Mouse (Mus musculus): ENCODE measurements at regions not wholly inside any gene's neighbourhood (a gene's known extent, or its start where the extent isn't known, plus 50 kb on each side); places are given as distances from the start of the nearest gene placed in this dataset.

DNA sequence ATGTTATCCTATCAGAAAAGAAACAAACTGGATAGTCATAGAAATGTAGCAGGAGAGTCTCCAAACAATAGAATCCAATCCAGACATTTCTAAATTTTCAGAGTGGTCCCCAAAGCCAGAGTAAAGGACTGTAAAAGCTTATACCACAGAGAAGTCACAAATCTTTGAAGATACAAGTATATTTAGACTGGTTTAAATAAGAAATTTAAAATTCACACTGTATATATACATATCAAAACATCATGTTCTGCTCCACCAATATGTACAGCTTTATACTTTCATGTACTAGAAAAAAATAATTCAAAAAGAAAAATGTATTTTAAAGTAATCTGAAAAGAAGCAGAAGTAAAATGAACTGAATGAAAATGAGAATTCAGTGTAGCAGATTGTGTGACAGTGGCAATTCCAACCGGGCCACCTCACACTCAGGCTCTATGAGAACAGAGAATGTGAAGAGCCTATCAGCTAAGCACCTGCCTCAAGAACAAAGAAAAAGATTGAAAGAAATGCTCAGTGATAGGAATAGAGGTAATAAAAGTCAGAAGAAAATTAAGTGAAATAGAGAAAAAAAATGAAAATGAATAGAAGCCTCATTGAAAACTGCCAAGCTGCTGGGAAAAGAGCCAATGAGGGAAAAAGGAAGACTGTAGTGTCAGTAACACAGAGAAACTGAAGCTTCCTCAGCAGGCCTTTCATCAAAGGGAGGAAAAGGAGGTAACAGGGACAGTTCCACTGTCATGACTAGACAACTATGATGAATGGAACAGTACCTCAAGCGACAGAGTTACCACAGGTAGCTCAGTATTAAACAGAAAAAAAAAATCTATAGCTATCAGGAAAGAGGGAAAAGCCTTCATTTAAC lies 209.5 kb downstream of the Cst10 start:
- Histone ChIP-seq H3K27me3 (no peaks in the 10 kb centered on the region), H3K4me1 (replicated peaks) (no peaks in the 10 kb centered on the region), H3K9me3 (no peaks in the 10 kb centered on the region), H3K36me3 (no peaks in the 10 kb centered on the region), H3K9ac (replicated peaks) (no peak overlapping the region), H3K4me2 (no peak overlapping the region), H3K27ac (no peak overlapping the region), H3K4me3 (replicated peaks) (no peak overlapping the region)
- 80% methylated on average over 2 of the region's 2 CpGs for WGBS
- no peak for ATAC-seq (ENCODE audit: insufficient number of reproducible peaks, insufficient read depth, low FRiP score, low TSS enrichment, low read depth)

DNA sequence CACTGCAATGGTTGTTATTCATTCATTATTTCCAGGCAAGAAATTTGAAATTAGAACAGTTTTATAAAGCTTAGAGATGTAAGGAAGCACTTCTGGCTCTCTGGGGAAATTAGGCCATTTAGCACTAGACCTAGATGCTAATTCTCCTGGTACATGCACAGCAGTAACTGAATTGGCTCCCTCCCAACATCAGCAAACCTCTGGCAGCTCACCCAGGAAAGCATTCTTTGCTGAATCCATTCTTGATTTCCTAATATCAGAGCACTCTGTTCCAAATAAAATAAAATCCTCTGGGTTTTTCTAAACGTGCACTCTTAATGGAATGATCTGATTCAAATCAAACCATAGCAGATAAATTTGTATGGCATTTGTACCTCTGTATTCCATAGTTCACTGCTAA lies 203.4 kb upstream of the Syndig1 start:
- ATAC-seq (ENCODE audit: insufficient number of reproducible peaks, insufficient read depth, low FRiP score, low TSS enrichment, low read depth) = no peak
- Histone ChIP-seq H3K27ac (no peak overlapping the region), H3K4me1 (replicated peaks) (no peaks in the 10 kb centered on the region), H3K4me2 (no peak overlapping the region), H3K4me3 (replicated peaks) (no peak overlapping the region), H3K27me3 (no peaks in the 10 kb centered on the region), H3K9ac (replicated peaks) (no peak overlapping the region), H3K36me3 (no peaks in the 10 kb centered on the region), H3K9me3 (no peaks in the 10 kb centered on the region)
- 67% methylated on average over 1 of the region's 1 CpGs for WGBS

DNA sequence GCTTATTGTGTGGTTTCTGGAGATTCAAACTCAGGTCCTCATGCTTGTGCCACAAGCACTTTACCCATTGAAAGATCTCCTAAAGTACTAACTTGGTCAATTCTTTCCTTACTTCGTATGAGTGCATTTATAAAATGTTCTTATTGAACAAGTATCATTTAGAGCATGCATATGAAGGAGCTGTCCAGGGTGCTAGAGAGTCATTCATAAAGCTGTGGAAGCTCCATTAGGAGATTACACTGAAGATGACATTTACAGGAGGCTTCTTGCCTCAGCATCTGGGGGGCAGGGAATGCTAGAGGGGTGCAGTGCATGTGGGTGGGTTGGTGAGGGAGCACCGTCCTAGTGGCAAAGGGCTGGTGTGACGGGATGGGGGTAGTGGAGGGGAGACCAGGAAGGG lies 187.8 kb upstream of the Syndig1 start:
- 84% methylated on average over 3 of the region's 3 CpGs for WGBS
- no peak overlapping the region for H3K4me3 ChIP-seq (replicated peaks)
- H3K9ac ChIP-seq (replicated peaks) = no peak overlapping the region

DNA sequence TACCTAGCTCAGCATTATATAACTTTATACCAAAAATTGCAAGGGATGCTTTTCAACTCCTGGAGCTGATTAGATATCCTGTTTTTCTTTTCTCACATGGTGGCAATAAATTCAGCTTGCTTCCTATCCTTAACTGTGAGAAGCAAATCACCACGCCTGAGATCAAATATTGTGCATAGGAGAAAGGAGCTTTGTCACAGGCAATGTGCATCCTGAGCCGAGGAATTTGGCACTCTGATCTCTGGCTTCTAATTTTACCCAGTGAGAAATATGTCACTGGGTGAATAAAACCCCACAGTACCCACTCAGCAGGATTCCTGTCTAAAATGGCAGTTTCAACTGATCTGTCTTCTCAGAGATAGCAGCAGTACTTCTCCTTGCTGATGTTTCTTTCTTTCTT lies 177.2 kb upstream of the Syndig1 start:
- H3K27ac ChIP-seq = no peak overlapping the region
- no peak overlapping the region for H3K4me3 ChIP-seq (replicated peaks)
- H3K9ac ChIP-seq (replicated peaks) = no peak overlapping the region
- no peaks in the 10 kb centered on the region for H3K9me3 ChIP-seq
- no peaks in the 10 kb centered on the region for H3K36me3 ChIP-seq
- H3K27me3 ChIP-seq = no peaks in the 10 kb centered on the region
- H3K4me1 ChIP-seq (replicated peaks) = no peaks in the 10 kb centered on the region
- no peak for ATAC-seq (ENCODE audit: insufficient number of reproducible peaks, insufficient read depth, low FRiP score, low TSS enrichment, low read depth)
- H3K4me2 ChIP-seq = no peak overlapping the region
- 63% methylated on average over 2 of the region's 2 CpGs for WGBS

More for the DNA sequence above, 187.8 kb upstream of the Syndig1 start:
- no peak for ATAC-seq (ENCODE audit: insufficient number of reproducible peaks, insufficient read depth, low FRiP score, low TSS enrichment, low read depth)
- Histone ChIP-seq H3K4me2 (no peak overlapping the region), H3K27me3 (no peaks in the 10 kb centered on the region), H3K4me1 (replicated peaks) (no peaks in the 10 kb centered on the region), H3K27ac (no peak overlapping the region), H3K36me3 (no peaks in the 10 kb centered on the region), H3K9me3 (no peaks in the 10 kb centered on the region)

DNA sequence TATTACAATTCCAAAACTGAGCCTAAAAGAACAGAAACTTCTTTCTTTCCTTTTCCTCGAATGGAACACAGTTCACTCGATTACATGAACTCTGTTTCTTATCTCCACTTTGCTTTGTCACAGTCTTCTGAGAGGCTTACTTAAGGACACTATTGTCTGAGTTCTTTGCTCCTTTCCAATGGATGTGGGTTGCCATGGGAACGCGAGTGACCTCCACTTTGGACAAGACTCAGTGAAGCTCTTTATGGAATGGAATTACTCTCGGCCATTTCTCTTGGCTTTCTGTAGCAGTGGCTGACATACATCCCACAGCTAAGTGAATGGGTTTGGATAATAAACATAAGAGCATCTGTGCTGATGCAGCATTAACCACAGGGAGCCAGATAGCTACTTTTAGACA lies 167.9 kb upstream of the Syndig1 start:
- H3K27ac ChIP-seq = no peak overlapping the region

DNA sequence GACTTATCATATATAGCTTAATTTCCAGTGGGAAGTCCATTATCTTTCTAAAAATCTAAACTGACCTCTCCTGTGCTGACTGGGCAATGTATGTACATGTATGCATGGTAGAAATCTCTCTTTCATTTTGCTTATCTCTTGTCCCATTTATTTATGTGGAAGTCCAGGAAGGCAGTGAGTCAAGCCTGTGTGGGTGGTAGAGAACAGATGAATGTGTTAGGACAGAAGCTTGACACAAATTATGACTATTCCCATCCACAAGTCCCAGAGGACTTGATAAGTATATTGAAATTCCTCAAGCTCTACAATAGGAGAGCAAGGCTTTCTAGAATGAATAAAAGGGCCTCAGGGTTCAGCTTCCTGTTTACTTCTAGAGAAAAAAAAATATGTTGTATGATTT lies 164.6 kb upstream of the Syndig1 start:
- no peak overlapping the region for H3K4me3 ChIP-seq (replicated peaks)
- no peak overlapping the region for H3K27ac ChIP-seq
- H3K4me2 ChIP-seq = no peak overlapping the region
- no peak overlapping the region for H3K9ac ChIP-seq (replicated peaks)
- H3K9me3 ChIP-seq = no peaks in the 10 kb centered on the region
- no peaks in the 10 kb centered on the region for H3K36me3 ChIP-seq
- H3K27me3 ChIP-seq = no peaks in the 10 kb centered on the region
- ATAC-seq (ENCODE audit: insufficient number of reproducible peaks, insufficient read depth, low FRiP score, low TSS enrichment, low read depth) = no peak
- H3K4me1 ChIP-seq (replicated peaks) = no peaks in the 10 kb centered on the region

More for the DNA sequence above, 167.9 kb upstream of the Syndig1 start:
- Histone ChIP-seq H3K9ac (replicated peaks) (no peak overlapping the region), H3K4me2 (no peak overlapping the region), H3K9me3 (no peaks in the 10 kb centered on the region), H3K4me3 (replicated peaks) (no peak overlapping the region), H3K27me3 (no peaks in the 10 kb centered on the region), H3K4me1 (replicated peaks) (no peaks in the 10 kb centered on the region), H3K36me3 (no peaks in the 10 kb centered on the region)
- ATAC-seq (ENCODE audit: insufficient number of reproducible peaks, insufficient read depth, low FRiP score, low TSS enrichment, low read depth) = no peak
- 86% methylated on average over 5 of the region's 5 CpGs for WGBS

DNA sequence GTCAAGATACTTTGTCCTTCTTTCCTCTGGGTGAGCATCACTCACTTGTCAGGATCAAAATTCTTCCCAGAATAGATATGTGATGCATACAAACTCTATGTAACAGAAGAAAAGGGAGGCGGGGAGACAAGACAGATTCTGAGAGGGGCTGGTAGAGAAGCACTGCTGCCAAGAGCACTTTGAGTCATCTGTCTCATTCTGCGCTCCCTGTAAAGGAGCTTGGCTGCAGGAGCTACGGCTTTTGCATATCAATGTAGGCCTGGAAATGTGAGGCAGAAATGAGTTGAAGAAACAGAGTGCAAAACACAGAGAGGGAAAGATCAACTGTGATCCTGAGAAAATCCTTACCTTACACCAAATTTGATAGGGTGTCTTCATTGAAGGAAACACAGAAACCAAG lies 162.6 kb upstream of the Syndig1 start:
- Histone ChIP-seq H3K9ac (replicated peaks) (no peak overlapping the region), H3K4me1 (replicated peaks) (no peaks in the 10 kb centered on the region), H3K27me3 (no peaks in the 10 kb centered on the region), H3K4me2 (no peak overlapping the region), H3K4me3 (replicated peaks) (no peak overlapping the region), H3K9me3 (no peaks in the 10 kb centered on the region), H3K27ac (no peak overlapping the region), H3K36me3 (no peaks in the 10 kb centered on the region)
- 63% methylated on average over 3 of the region's 3 CpGs for WGBS
- ATAC-seq (ENCODE audit: insufficient number of reproducible peaks, insufficient read depth, low FRiP score, low TSS enrichment, low read depth) = no peak

DNA sequence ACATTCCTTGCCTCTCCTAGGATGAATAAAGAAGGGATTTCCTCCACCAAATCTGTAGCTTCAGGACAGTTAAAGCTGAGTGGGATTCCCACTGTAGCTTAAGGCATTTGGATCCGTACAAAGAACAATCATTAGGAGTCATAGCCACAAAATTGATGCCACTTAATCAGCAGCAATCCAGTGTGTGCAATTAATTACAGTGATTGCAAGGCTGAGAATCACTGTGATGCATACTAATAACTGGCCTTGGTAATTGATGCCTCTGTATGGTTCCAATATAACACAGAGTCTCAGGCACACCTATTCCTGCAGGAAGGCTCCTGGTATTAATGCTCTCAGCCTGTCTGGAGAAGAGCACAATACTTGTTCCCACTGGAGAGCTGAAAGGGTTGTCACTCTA lies 157.1 kb upstream of the Syndig1 start:
- ATAC-seq (ENCODE audit: insufficient number of reproducible peaks, insufficient read depth, low FRiP score, low TSS enrichment, low read depth) = no peak
- Histone ChIP-seq H3K36me3 (no peaks in the 10 kb centered on the region), H3K27me3 (no peaks in the 10 kb centered on the region), H3K9me3 (no peaks in the 10 kb centered on the region), H3K27ac (no peak overlapping the region), H3K4me1 (replicated peaks) (no peaks in the 10 kb centered on the region), H3K4me2 (no peak overlapping the region), H3K9ac (replicated peaks) (no peak overlapping the region), H3K4me3 (replicated peaks) (no peak overlapping the region)
- WGBS = 46% methylated on average over 1 of the region's 1 CpGs

DNA sequence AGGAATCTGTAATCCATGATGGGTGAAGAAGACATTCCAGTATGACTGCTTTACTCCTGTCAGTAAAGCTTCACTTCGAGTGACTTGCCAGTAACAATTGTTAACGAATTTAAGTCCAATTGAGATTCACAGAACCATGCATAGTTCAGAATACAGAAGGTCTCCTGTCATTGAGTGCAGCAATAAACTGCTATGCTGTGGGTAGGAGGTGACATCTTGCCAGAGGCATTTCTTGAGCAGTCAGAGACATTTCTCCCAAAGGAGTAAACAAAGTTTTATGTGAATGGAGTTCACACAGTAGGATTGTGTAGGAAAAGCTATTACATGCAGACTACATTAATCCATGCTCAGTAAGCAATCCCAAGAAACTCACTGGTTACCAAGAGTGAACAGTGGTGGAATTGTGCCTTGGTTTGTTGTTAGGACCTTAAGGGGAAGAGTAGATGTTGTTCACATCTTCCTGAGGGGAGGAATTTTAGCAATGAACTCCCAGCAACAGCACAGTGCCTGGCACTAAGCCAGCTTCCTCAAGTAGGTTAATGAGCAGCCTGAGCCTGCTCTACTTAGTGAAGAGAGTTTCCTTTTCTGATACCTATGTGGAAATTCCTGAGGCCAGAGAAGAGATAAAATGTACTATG lies 149.1 kb upstream of the Syndig1 start:
- H3K9ac ChIP-seq (replicated peaks) = no peak overlapping the region
- 0 out of 2 replicates have a peak, but pooled peaks have one; percentile 10 for ATAC-seq (ENCODE audit: insufficient number of reproducible peaks, insufficient read depth, low FRiP score, low TSS enrichment, low read depth)
- H3K9me3 ChIP-seq = no peaks in the 10 kb centered on the region
- H3K27me3 ChIP-seq = no peaks in the 10 kb centered on the region
- H3K4me1 ChIP-seq (replicated peaks) = no peaks in the 10 kb centered on the region
- no peaks in the 10 kb centered on the region for H3K36me3 ChIP-seq
- no peak overlapping the region for H3K4me3 ChIP-seq (replicated peaks)
- no peak overlapping the region for H3K27ac ChIP-seq
- H3K4me2 ChIP-seq = no peak overlapping the region
- 85% methylated on average over 2 of the region's 2 CpGs for WGBS

DNA sequence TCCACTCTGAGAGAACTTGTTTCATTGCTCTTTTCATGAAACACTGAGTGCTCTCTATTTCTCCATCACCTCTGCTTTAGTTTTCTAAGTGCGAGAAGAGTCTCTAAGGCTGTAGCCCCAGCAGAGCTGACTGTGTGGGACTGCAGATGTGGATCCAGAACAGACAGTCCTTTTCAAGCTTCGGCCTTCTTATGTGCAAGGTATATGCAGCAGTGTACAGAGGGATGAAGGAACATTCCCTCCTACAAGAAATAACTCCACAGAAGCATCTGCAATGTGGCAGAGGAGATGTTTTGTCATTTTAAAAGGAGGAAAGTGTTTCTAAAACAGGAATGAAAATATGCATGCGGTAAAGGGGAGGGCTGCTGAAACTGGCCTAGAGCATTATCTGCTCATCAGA lies 106.7 kb upstream of the Syndig1 start:
- Histone ChIP-seq H3K36me3 (no peaks in the 10 kb centered on the region), H3K9ac (replicated peaks) (no peak overlapping the region), H3K4me2 (no peak overlapping the region), H3K27ac (no peak overlapping the region), H3K27me3 (no peaks in the 10 kb centered on the region), H3K4me3 (replicated peaks) (no peak overlapping the region), H3K4me1 (replicated peaks) (no peaks in the 10 kb centered on the region), H3K9me3 (no peaks in the 10 kb centered on the region)
- 81% methylated on average over 3 of the region's 3 CpGs for WGBS
- no peak for ATAC-seq (ENCODE audit: insufficient number of reproducible peaks, insufficient read depth, low FRiP score, low TSS enrichment, low read depth)

DNA sequence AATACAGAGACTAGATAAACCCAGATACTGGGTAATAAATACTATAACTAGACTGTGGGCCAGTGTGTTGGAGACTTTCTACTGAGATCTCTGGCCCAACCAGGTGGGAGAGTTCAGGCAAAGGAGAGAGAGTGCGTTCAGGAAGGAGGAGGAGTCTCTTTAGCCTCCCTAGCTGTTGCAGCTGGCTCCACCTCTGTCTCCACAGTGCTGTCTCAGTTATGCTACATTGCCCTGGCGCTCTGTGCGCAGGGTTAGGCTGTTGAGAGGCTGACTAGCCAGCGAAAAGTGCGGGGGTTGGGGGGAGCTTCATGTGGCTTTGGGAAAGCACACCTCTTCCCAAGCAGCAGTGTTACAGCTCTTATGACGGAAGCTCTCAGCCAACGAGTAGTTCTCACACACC lies 104.7 kb upstream of the Syndig1 start:
- no peaks in the 10 kb centered on the region for H3K4me1 ChIP-seq (replicated peaks)
- H3K9ac ChIP-seq (replicated peaks) = no peak overlapping the region
- H3K4me2 ChIP-seq = no peak overlapping the region
- ATAC-seq (ENCODE audit: insufficient number of reproducible peaks, insufficient read depth, low FRiP score, low TSS enrichment, low read depth) = no peak
- no peaks in the 10 kb centered on the region for H3K27me3 ChIP-seq
- no peak overlapping the region for H3K4me3 ChIP-seq (replicated peaks)
- H3K9me3 ChIP-seq = no peaks in the 10 kb centered on the region
- 36% methylated on average over 7 of the region's 7 CpGs for WGBS
- H3K27ac ChIP-seq = no peak overlapping the region
- H3K36me3 ChIP-seq = no peaks in the 10 kb centered on the region

DNA sequence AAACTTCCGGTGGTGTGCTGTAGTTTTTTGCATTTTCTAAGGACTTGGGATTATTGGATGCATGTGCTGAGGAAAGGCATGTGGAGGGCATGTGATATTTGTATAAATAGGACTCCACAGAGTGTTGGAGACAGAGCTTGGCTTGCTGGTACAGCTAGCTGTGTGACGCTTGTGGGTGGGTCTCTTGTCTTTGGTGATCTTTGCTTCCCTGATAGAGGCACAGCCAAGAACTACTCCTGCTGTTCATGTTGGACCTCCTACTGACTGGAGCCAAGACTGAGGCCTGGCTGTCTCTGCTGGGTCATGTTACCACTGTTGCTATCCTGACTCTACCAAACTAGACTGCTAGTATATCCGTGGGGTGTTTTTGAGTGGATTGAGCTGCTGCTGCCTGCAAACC lies 103.1 kb upstream of the Syndig1 start:
- no peak for ATAC-seq (ENCODE audit: insufficient number of reproducible peaks, insufficient read depth, low FRiP score, low TSS enrichment, low read depth)
- Histone ChIP-seq H3K4me2 (no peak overlapping the region), H3K9me3 (no peaks in the 10 kb centered on the region), H3K9ac (replicated peaks) (no peak overlapping the region), H3K4me1 (replicated peaks) (no peaks in the 10 kb centered on the region), H3K27ac (no peak overlapping the region), H3K4me3 (replicated peaks) (no peak overlapping the region), H3K27me3 (no peaks in the 10 kb centered on the region), H3K36me3 (no peaks in the 10 kb centered on the region)
- WGBS = 78% methylated on average over 3 of the region's 3 CpGs

Data from limb, embryonic 12.5 days (tissue).